Mouse (Mus musculus) lung, embryonic 16.5 days (tissue): ENCODE measurements around the gene Plppr5. TPM values are rescaled to one million over a fixed set of nuclear protein-coding genes. Genes with fewer than 3 reads are reported as not detected.

Source experiments
- ATAC-seq: fragments of 200-750 bp; cut with Nextera tagmentation; 2 replicates; pipeline ENCODE4 v1.8.0; 2017; ENCODE audit warnings: low read depth, mild to moderate bottlenecking, moderate library complexity
- H3K27ac ChIP-seq: fragments of 300-500 bp; sonication (generic); 2 replicates; pipeline ENCODE4 v1.5.1; 2014; ENCODE audit warnings: mild to moderate bottlenecking, control low read depth, low read length
- H3K27me3 ChIP-seq: fragments of 300-500 bp; sonication (generic); 2 replicates; pipeline ENCODE4 v1.6.1; 2014; ENCODE audit warnings: low read depth, low read length, mixed read lengths; ENCODE audit not compliant: control insufficient read depth, insufficient read depth
- H3K36me3 ChIP-seq: fragments of 300-500 bp; sonication (generic); 2 replicates; pipeline ENCODE4 v1.6.1; 2014; ENCODE audit warnings: low read length; ENCODE audit not compliant: control insufficient read depth, insufficient read depth
- H3K4me1 ChIP-seq: fragments of 300-500 bp; sonication (generic); replicated peaks from 2 replicates; pipeline ENCODE4 v1.6.1; 2014; ENCODE audit warnings: low read length, mixed read lengths; ENCODE audit not compliant: control insufficient read depth, insufficient read depth
- H3K4me2 ChIP-seq: fragments of 300-500 bp; sonication (generic); 2 replicates; pipeline ENCODE4 v1.6.1; 2014; ENCODE audit warnings: low read depth, low read length, control low read depth
- H3K4me3 ChIP-seq: fragments of 300-500 bp; sonication (generic); 2 replicates; pipeline ENCODE4 v1.5.1; 2014; ENCODE audit warnings: mild to moderate bottlenecking, low read length, control low read depth
- H3K9ac ChIP-seq: fragments of 300-500 bp; sonication (generic); 2 replicates; pipeline ENCODE4 v1.6.1; 2014; ENCODE audit warnings: low read length, control low read depth
- H3K9me3 ChIP-seq: fragments of 300-500 bp; sonication (generic); 2 replicates; pipeline ENCODE4 v1.6.1; 2016; ENCODE audit warnings: low read length; ENCODE audit not compliant: control insufficient read depth
- WGBS: fragments of 180-500 bp; shearing (Covaris S2); extraction: QIAGEN DNeasy Blood & Tissue Kit; methylation state at CpG from one replicate; pipeline ENCODE4 v1.1.7; 2014; 5-methylcytosine and 5-hydroxymethylcytosine counted together
- polyA plus RNA-seq: library from polyadenylated mRNA; unstranded; fragments of >200 nt; fragmentation: Nextera tagmentation; extraction: Ambion mirVana; gene quantifications from 2 replicates; pipeline ENCODE4 v1.2.1, GENCODE M21; 2015

The Plppr5 gene
- polyA plus RNA-seq, 1 experiment from 2014 or later = 0.80 TPM

DNA sequence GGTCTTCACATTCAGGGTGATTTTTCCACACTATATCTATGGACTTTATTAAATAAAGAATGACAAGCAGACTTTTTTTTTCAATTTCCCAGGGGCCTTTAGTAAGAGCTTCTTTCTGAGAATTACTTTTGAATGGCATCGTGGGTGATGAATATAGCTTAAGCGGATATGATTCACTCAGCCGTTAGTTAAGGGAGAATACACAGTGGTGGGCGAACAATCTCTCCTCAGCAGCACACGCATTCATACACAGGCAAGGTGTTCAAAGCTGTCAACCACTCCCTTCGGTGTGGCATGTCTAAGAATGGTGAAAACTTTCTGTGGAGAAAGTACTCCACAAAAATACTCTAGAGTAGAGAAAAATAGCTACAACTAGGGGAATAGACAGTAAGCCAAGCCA lies 104.6 kb downstream of the Plppr5 start:
- no peaks in the 10 kb centered on the region for H3K4me1 ChIP-seq
- H3K27me3 ChIP-seq = no peaks in the 10 kb centered on the region
- no peaks in the 10 kb centered on the region for H3K9me3 ChIP-seq
- H3K4me2 ChIP-seq = no peak overlapping the region
- H3K4me3 ChIP-seq = no peak overlapping the region
- H3K36me3 ChIP-seq = no peaks in the 10 kb centered on the region
- no peak overlapping the region for H3K27ac ChIP-seq
- ATAC-seq = no peak
- WGBS = 85% methylated on average over 6 of the region's 6 CpGs
- no peak overlapping the region for H3K9ac ChIP-seq

DNA sequence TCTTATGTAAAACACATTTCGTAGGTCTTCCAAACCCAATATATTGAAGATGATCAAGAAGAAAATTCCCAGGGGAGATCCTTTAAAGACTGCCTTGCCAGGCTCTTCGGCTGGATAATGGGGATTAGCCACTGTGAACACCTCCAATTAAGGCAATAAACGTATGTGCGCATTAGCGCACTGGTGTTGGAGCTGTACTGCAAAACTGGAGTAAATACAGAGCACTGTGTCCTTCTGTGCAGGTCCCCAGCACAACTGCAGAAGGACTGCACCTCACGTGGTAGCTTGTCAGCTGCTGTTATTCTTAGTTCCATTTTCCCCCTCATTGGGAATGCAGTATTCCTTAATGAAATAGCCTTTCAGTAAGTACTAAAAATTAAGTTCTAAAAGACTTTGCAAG lies 110.0 kb downstream of the Plppr5 start:
- Histone ChIP-seq H3K4me2 (no peak overlapping the region), H3K4me3 (no peak overlapping the region), H3K9me3 (no peaks in the 10 kb centered on the region), H3K4me1 (no peaks in the 10 kb centered on the region), H3K36me3 (no peaks in the 10 kb centered on the region), H3K27ac (no peak overlapping the region), H3K27me3 (no peaks in the 10 kb centered on the region), H3K9ac (no peak overlapping the region)
- WGBS = 83% methylated on average over 6 of the region's 6 CpGs
- no peak for ATAC-seq

DNA sequence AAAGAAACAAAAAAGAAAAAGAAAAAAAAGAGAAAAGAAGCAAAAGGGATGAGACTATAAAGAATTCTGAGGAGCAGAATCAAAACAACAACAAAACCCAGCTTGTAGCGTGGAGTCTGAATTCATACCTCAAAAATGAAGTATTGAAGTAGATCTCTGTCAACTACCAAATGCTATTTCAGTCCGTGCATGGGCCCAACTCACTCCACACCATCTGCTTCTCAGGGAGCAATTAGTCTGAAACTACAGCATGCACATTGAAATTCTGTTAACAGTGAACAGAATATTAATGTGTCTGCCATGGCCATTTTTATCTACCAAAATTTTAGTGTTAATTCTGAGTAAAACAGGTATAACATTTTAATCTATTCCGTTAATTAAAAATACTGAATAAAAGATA lies 111.4 kb downstream of the Plppr5 start:
- no peaks in the 10 kb centered on the region for H3K36me3 ChIP-seq
- 88% methylated on average over 3 of the region's 3 CpGs for WGBS
- H3K4me2 ChIP-seq = no peak overlapping the region
- H3K4me3 ChIP-seq = no peak overlapping the region
- H3K9me3 ChIP-seq = no peaks in the 10 kb centered on the region
- ATAC-seq = no peak
- H3K9ac ChIP-seq = no peak overlapping the region
- no peak overlapping the region for H3K27ac ChIP-seq
- H3K27me3 ChIP-seq = no peaks in the 10 kb centered on the region
- no peaks in the 10 kb centered on the region for H3K4me1 ChIP-seq

DNA sequence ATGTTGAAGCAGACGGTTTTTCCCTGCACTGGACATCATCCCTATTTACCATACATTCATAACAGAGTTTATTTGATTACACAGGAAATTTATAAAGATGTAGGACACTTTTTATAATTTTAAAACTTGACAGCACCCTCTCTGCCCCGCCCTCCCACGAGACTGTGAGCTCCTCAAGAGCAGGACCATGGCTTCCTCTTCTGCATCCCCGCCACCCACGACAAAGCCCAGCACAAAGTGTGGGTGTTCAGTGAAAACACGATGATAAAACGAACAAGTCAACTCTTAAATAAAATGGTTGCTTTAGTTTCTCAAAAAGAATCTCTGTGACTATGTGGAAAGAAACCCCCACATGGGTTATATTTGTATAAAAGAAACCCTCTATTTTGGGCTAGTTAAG lies 112.0 kb downstream of the Plppr5 start:
- Histone ChIP-seq H3K9me3 (no peaks in the 10 kb centered on the region), H3K4me3 (no peak overlapping the region), H3K27me3 (no peaks in the 10 kb centered on the region), H3K9ac (no peak overlapping the region), H3K27ac (no peak overlapping the region), H3K4me2 (no peak overlapping the region), H3K36me3 (no peaks in the 10 kb centered on the region), H3K4me1 (no peaks in the 10 kb centered on the region)
- WGBS = 80% methylated on average over 7 of the region's 7 CpGs
- no peak for ATAC-seq

DNA sequence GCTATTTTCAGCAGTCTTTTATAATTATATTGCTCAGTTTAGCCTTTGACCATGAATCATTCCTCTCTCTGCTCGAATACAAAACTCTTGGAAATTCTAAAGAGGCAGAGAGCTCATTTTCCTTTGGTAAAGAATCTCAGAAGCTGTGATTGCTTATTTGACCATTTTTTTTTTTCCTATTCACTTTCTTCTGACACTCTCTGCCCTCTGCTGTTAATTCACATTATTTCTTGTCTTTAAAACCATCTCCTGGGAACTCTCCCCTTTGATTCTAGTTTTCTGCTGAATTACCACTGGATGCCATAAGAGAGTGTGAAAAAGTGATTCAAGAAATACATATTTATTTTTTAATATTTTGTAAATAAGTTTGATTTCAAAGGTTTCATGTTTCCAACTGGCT lies 120.1 kb downstream of the Plppr5 start:
- Histone ChIP-seq H3K36me3 (no peaks in the 10 kb centered on the region), H3K4me2 (no peak overlapping the region), H3K9ac (no peak overlapping the region), H3K9me3 (no peaks in the 10 kb centered on the region), H3K27ac (no peak overlapping the region), H3K4me3 (no peak overlapping the region), H3K27me3 (no peaks in the 10 kb centered on the region), H3K4me1 (no peaks in the 10 kb centered on the region)
- no peak for ATAC-seq
- WGBS = 44% methylated on average over 1 of the region's 1 CpGs

DNA sequence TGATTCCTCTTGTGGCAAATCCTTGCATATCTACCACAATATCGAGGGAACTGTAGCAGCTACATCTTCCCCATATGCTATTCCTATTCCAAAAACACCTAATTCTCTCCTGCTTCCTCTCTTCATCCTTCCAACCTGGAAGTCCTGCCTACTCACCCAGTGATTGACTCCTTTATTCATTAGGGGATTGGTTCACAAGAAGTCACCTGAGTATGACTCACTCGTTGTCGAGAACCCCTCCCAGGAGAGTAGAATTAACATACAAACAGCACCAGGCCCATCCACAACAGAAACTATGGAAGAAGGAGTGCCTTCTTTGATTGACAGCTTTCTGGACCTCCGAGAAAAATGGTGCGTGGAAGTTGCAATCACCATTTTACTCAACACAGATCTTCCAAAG lies 121.7 kb downstream of the Plppr5 start:
- 84% methylated on average over 5 of the region's 5 CpGs for WGBS
- Histone ChIP-seq H3K9ac (no peak overlapping the region), H3K27me3 (no peaks in the 10 kb centered on the region), H3K4me2 (no peak overlapping the region), H3K4me1 (no peaks in the 10 kb centered on the region), H3K9me3 (no peaks in the 10 kb centered on the region), H3K36me3 (no peaks in the 10 kb centered on the region), H3K27ac (no peak overlapping the region), H3K4me3 (no peak overlapping the region)
- no peak for ATAC-seq

DNA sequence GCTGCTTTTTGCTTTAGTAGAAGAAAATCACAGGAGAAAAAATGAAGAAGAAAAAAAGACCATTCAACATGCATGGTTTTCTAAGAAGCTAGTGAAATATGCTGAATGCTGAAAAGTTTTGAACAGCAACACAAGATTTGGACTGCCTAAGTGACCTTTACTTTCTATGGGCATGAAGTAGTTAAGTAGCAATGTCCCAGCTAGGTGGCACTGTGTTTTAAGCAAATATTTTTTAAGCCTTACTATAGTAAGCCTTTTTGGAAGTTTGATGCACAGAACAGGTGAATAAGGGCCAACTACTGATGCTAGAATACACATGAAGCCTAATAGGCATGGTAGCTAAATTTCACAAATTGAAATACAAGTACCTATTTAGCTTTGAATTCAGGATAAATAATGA lies 134.2 kb downstream of the Plppr5 start:
- no peaks in the 10 kb centered on the region for H3K9me3 ChIP-seq
- no peak overlapping the region for H3K27ac ChIP-seq
- H3K27me3 ChIP-seq = no peaks in the 10 kb centered on the region
- H3K36me3 ChIP-seq = no peaks in the 10 kb centered on the region
- no peak overlapping the region for H3K4me2 ChIP-seq
- H3K4me1 ChIP-seq = no peaks in the 10 kb centered on the region
- ATAC-seq = no peak
- no peak overlapping the region for H3K4me3 ChIP-seq
- no peak overlapping the region for H3K9ac ChIP-seq

DNA sequence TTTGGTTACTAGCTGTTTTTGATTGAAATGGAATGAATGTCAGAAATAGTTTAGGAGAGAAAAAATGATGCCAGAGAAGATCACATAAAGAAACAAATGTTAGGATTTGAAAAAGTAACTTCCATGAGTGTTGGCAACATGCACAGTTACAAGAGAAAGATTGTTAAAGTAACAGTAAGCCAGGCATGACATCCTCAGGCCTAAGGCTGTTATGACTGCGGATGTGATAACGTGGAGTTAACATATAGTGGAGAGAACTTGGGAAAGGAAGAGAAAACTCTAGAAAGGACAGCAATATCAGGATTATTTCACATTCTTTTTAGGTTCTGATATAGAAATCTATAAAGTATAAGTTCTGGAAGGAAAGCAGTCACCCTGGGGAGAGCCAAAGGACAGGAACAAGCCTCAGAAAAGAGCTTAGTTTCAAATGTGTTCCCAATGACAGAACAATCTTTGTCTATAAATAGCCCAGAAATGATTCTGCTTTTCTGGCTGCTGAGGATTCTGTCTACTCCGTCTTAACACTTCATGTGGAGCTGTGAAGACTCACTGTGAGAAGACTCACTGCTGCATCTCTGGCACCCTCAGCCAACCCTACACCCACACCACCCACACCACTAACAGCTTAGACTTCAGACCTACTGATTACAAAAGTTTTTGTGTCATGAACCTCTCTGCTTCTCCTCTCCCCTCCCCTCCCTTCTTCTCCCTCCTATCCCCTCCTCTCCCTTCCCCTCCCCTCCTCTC lies 142.1 kb downstream of the Plppr5 start:
- Histone ChIP-seq H3K4me2 (no peak overlapping the region), H3K36me3 (no peaks in the 10 kb centered on the region), H3K27me3 (no peaks in the 10 kb centered on the region), H3K9me3 (no peaks in the 10 kb centered on the region), H3K27ac (no peak overlapping the region), H3K9ac (no peak overlapping the region), H3K4me1 (no peaks in the 10 kb centered on the region), H3K4me3 (no peak overlapping the region)
- ATAC-seq = no peak
- WGBS = 71% methylated on average over 3 of the region's 3 CpGs

DNA sequence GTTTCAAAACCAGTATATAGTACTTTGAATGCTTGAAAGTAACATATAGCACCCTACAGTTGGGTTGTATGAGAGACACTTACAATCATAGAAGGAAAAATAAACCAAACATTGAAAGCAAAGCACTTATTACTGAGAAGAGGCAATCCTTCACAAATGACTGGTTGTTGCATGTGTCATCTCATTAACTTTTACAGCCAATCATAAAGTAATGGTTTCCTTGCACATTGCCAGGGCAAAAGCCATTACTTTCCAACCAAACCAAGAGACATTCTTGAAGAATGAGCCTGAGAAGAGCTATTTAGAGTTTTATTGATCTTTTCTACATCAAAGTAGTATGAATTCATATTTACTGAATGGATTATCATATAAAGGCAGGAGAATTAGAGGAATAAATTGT lies 148.8 kb downstream of the Plppr5 start:
- Histone ChIP-seq H3K9me3 (no peaks in the 10 kb centered on the region), H3K4me2 (no peak overlapping the region), H3K4me3 (no peak overlapping the region), H3K4me1 (no peaks in the 10 kb centered on the region), H3K27me3 (no peaks in the 10 kb centered on the region), H3K9ac (no peak overlapping the region), H3K27ac (no peak overlapping the region), H3K36me3 (no peaks in the 10 kb centered on the region)
- no peak for ATAC-seq

DNA sequence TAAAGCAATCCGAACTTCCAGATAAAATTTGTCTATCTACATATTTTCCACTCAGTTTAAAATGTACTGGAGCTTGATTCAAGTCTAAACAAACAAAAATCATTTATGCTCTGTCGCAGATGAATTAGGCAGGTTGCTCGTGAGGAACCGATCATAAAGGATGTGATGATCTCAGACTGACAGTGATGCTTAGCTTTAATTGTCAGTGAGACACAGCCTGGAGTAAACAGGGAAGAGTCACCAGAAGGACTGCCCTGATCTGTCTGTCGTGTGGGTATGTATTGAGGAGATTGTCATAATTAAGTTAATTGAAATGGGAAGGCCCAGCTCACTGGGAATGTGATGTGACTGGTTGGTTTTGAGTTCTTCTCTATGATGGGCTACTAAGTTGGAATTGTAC lies 149.9 kb downstream of the Plppr5 start:
- no peaks in the 10 kb centered on the region for H3K4me1 ChIP-seq
- no peaks in the 10 kb centered on the region for H3K36me3 ChIP-seq
- ATAC-seq = no peak
- H3K27me3 ChIP-seq = no peaks in the 10 kb centered on the region
- H3K9me3 ChIP-seq = no peaks in the 10 kb centered on the region
- H3K4me2 ChIP-seq = no peak overlapping the region
- no peak overlapping the region for H3K9ac ChIP-seq
- H3K27ac ChIP-seq = no peak overlapping the region
- H3K4me3 ChIP-seq = no peak overlapping the region
- 66% methylated on average over 5 of the region's 5 CpGs for WGBS
